Mouse (Mus musculus) neural tube, embryonic 11.5 days (tissue): ENCODE data around the gene Rab5if. TPM values are rescaled to one million over a fixed set of nuclear protein-coding genes. Genes with fewer than 3 reads are reported as not detected.
"Not testable (repeated sequence)": the region's sequence is repeated elsewhere in the genome, so short reads cannot be mapped to it uniquely, and the experiment has no call there.

Experiments
- ATAC-seq: fragments of 200-750 bp; cut with Nextera tagmentation; 2 replicates; pipeline ENCODE4 v1.8.0; 2017; ENCODE audit warnings: moderate number of reproducible peaks, mild to moderate bottlenecking, moderate TSS enrichment, moderate library complexity; ENCODE audit not compliant: insufficient read depth, low FRiP score, low TSS enrichment
- DNase-seq: peaks from one replicate; pipeline ENCODE4 v3.0.0-alpha.2; 2015; ENCODE audit warnings: low spot score
- H3K27ac ChIP-seq: fragments of 300-500 bp; sonication (generic); 2 replicates; pipeline ENCODE4 v1.5.1; 2014; ENCODE audit warnings: low read depth, mild to moderate bottlenecking, low read length
- H3K27me3 ChIP-seq: fragments of 300-500 bp; sonication (generic); 2 replicates; pipeline ENCODE4 v1.6.1; 2014; ENCODE audit warnings: mild to moderate bottlenecking, low read length, mixed read lengths; ENCODE audit not compliant: control insufficient read depth, insufficient read depth
- H3K36me3 ChIP-seq: fragments of 300-500 bp; sonication (generic); 2 replicates; pipeline ENCODE4 v1.6.1; 2014; ENCODE audit warnings: mild to moderate bottlenecking, low read length, moderate library complexity, mixed read lengths; ENCODE audit not compliant: control insufficient read depth, insufficient read depth
- H3K4me1 ChIP-seq: fragments of 300-500 bp; sonication (generic); 2 replicates; pipeline ENCODE4 v1.6.1; 2014; ENCODE audit warnings: low read length, mixed read lengths; ENCODE audit not compliant: control insufficient read depth, insufficient read depth
- H3K4me2 ChIP-seq: fragments of 300-500 bp; sonication (generic); 2 replicates; pipeline ENCODE4 v1.6.1; 2014; ENCODE audit warnings: low read depth, mild to moderate bottlenecking, moderate library complexity
- H3K4me3 ChIP-seq: fragments of 300-500 bp; sonication (generic); 2 replicates; pipeline ENCODE4 v1.5.1; 2014; ENCODE audit warnings: low read depth, low read length
- H3K9ac ChIP-seq: fragments of 300-500 bp; sonication (generic); 2 replicates; pipeline ENCODE4 v1.6.1; 2014; ENCODE audit warnings: mild to moderate bottlenecking, low read length
- H3K9me3 ChIP-seq: fragments of 300-500 bp; sonication (generic); 2 replicates; pipeline ENCODE4 v1.6.1; 2016; ENCODE audit warnings: low read length; ENCODE audit not compliant: control insufficient read depth
- WGBS: fragments of 180-500 bp; shearing (Covaris S2); extraction: QIAGEN DNeasy Blood & Tissue Kit; methylation state at CpG from one replicate; pipeline ENCODE4 v1.1.7; 2014; 5-methylcytosine and 5-hydroxymethylcytosine counted together
- polyA plus RNA-seq: library from polyadenylated mRNA; unstranded; fragments of >200 nt; fragmentation: Nextera tagmentation; extraction: Ambion mirVana; gene quantifications from 2 replicates; pipeline ENCODE4 v1.2.1, GENCODE M21; 2014

The Rab5if gene
- polyA plus RNA-seq, 1 experiment from 2014 or later, result 183 TPM

- H3K4me2 ChIP-seq, result no peak overlapping the region
- WGBS, result 95% methylated on average over 4 of the region's 4 CpGs
- H3K4me1 ChIP-seq, result no peaks in the 10 kb centered on the region
- peaks cover 8% of the 10 kb centered on the region for H3K36me3 ChIP-seq
- no peak for DNase-seq
- no peak overlapping the region for H3K27ac ChIP-seq
- no peak for ATAC-seq
- H3K4me3 ChIP-seq, result no peak overlapping the region
- H3K9me3 ChIP-seq, result no peaks in the 10 kb centered on the region
- H3K9ac ChIP-seq, result no peak overlapping the region
- H3K27me3 ChIP-seq, result no peaks in the 10 kb centered on the region
Observed at GRCm38 (mm10) chr2:156874760-156875510, 12.0 kb downstream of the Rab5if start.

- no peak overlapping the region for H3K4me2 ChIP-seq
- ATAC-seq, result no peak
- H3K27ac ChIP-seq, result no peak overlapping the region
- no peak for DNase-seq
- no peaks in the 10 kb centered on the region for H3K9me3 ChIP-seq
- 66% methylated on average over 9 of the region's 9 CpGs for WGBS
- no peaks in the 10 kb centered on the region for H3K4me1 ChIP-seq
- H3K4me3 ChIP-seq, result no peak overlapping the region
- peaks cover 6% of the 10 kb centered on the region for H3K36me3 ChIP-seq
- no peak overlapping the region for H3K9ac ChIP-seq
- no peaks in the 10 kb centered on the region for H3K27me3 ChIP-seq
Observed at GRCm38 (mm10) chr2:156877726-156878125, 14.8 kb downstream of the Rab5if start.

GRCm38 (mm10) chr2:156879541-156879940, 16.6 kb downstream of the Rab5if start:
- H3K4me2 ChIP-seq, result no peak overlapping the region
- H3K9me3 ChIP-seq, result no peaks in the 10 kb centered on the region
- ATAC-seq (no peak), DNase-seq (no peak)
- no peak overlapping the region for H3K27ac ChIP-seq
- H3K27me3 ChIP-seq, result no peaks in the 10 kb centered on the region
- H3K36me3 ChIP-seq, result peaks cover under 1% of the 10 kb centered on the region; the same call in 1 of the 2 replicates
- H3K4me3 ChIP-seq, result no peak overlapping the region
- H3K9ac ChIP-seq, result no peak overlapping the region
- 88% methylated on average over 3 of the region's 3 CpGs for WGBS
- no peaks in the 10 kb centered on the region for H3K4me1 ChIP-seq

GRCm38 (mm10) chr2:156882431-156883001, 19.6 kb downstream of the Rab5if start:
- DNase-seq, result no peak
- Histone ChIP-seq H3K27me3 (no peaks in the 10 kb centered on the region), H3K4me2 (no peak overlapping the region), H3K9ac (no peak overlapping the region), H3K4me3 (no peak overlapping the region), H3K36me3 (no peaks in the 10 kb centered on the region), H3K27ac (no peak overlapping the region), H3K4me1 (no peaks in the 10 kb centered on the region), H3K9me3 (no peaks in the 10 kb centered on the region)
- no peak for ATAC-seq
- 44% methylated on average over 10 of the region's 10 CpGs for WGBS

- no peak for DNase-seq
- H3K9ac ChIP-seq, result no peak overlapping the region
- no peak overlapping the region for H3K4me2 ChIP-seq
- H3K9me3 ChIP-seq, result no peaks in the 10 kb centered on the region
- ATAC-seq, result no peak
- no peaks in the 10 kb centered on the region for H3K4me1 ChIP-seq
- H3K36me3 ChIP-seq, result no peaks in the 10 kb centered on the region
- H3K27ac ChIP-seq, result no peak overlapping the region
- no peaks in the 10 kb centered on the region for H3K27me3 ChIP-seq
- no peak overlapping the region for H3K4me3 ChIP-seq
- 87% methylated on average over 10 of the region's 10 CpGs for WGBS
Observed at GRCm38 (mm10) chr2:156884396-156885211, 21.7 kb downstream of the Rab5if start.

GRCm38 (mm10) chr2:156885666-156886065, 22.7 kb downstream of the Rab5if start:
- H3K4me1 ChIP-seq, H3K27ac ChIP-seq, H3K27me3 ChIP-seq, ATAC-seq, H3K4me3 ChIP-seq, H3K9me3 ChIP-seq, H3K4me2 ChIP-seq, H3K36me3 ChIP-seq, DNase-seq, H3K9ac ChIP-seq: not testable (repeated sequence)
- WGBS, result 73% methylated on average over 2 of the region's 2 CpGs

GRCm38 (mm10) chr2:156886084-156886631, 23.2 kb downstream of the Rab5if start:
- no peak overlapping the region for H3K27ac ChIP-seq
- no peak for DNase-seq
- H3K4me2 ChIP-seq, result no peak overlapping the region
- H3K9ac ChIP-seq, result no peak overlapping the region
- no peaks in the 10 kb centered on the region for H3K36me3 ChIP-seq
- 73% methylated on average over 10 of the region's 10 CpGs for WGBS
- no peaks in the 10 kb centered on the region for H3K4me1 ChIP-seq
- ATAC-seq, result no peak
- no peaks in the 10 kb centered on the region for H3K9me3 ChIP-seq
- H3K4me3 ChIP-seq, result no peak overlapping the region
- H3K27me3 ChIP-seq, result no peaks in the 10 kb centered on the region

- no peaks in the 10 kb centered on the region for H3K36me3 ChIP-seq
- no peak for ATAC-seq
- H3K27ac ChIP-seq, result no peak within 1 kb of the TSS
- 67% methylated on average over 6 of the region's 6 CpGs for WGBS
- no peak within 1 kb of the TSS for H3K9ac ChIP-seq
- DNase-seq, result no peak
- no peak within 1 kb of the TSS for H3K4me3 ChIP-seq
- H3K4me1 ChIP-seq, result no peaks in the 10 kb centered on the region; the same call in 1 of the 2 replicates
- no peak within 1 kb of the TSS for H3K4me2 ChIP-seq
- H3K9me3 ChIP-seq, result no peaks in the 10 kb centered on the region
- no peaks in the 10 kb centered on the region for H3K27me3 ChIP-seq
Observed at GRCm38 (mm10) chr2:156887017-156887416, 24.1 kb downstream of the Rab5if start, which contains the start of gene Sla2. Gene Sla2 (minus strand): TSS chr2:156887192.
